Mouse (Mus musculus) MN1 (cell line): ENCODE measurements around the gene Cd300e.
"Not testable (repeated sequence)": the region's sequence is repeated elsewhere in the genome, so short reads cannot be mapped to it uniquely, and the experiment has no call there.

ENCODE experiments used
- DNase-seq: peaks from one replicate; pipeline ENCODE4 v3.0.0-alpha.2; 2016; ENCODE audit warnings: low spot score

Gene Cd300e

DNA sequence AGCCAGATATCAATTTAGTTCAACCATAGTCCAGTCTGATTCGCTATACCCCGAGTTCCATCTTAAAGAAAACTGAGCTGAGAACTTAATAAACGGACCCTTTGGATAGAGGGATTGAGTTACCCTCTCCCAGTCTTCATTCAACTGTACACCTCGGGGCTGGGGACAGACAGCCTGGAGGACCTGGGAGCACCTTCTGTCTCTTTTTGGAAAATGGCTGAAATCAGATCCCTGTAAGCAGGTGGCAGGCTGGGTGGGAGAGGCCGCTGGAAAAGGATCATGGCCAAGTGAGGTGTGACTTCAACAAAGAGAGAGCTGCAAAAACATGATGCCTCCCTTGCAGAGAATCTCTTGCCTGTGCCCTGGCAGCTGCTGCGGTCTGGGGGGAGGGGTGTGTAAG, 20.2 kb upstream of the Cd300e start:
- no peak for DNase-seq

DNA sequence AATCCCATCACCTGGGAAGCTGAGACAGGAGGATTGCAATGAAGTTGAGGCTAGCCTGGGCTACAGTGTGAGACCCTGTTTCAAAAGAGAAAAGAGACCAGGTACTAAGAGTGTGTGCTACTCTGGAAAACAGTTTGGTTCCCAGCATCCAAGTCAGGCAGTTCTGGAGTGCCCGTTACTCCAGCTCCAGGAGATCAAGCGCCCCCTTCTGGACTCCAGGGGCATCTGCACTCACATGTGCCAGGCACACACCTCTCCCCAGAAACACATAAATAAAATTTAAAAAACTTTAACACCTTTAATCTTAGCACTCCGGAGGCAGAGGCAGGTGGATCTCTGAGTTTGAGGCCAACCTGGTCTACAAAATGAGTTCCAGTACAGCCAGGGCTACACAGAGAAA, 19.4 kb upstream of the Cd300e start:
- DNase-seq = no peak

- DNase-seq = peak; percentile 23
Observed at GRCm38 (mm10) chr11:115080886-115081285, 18.9 kb upstream of the Cd300e start.

DNA sequence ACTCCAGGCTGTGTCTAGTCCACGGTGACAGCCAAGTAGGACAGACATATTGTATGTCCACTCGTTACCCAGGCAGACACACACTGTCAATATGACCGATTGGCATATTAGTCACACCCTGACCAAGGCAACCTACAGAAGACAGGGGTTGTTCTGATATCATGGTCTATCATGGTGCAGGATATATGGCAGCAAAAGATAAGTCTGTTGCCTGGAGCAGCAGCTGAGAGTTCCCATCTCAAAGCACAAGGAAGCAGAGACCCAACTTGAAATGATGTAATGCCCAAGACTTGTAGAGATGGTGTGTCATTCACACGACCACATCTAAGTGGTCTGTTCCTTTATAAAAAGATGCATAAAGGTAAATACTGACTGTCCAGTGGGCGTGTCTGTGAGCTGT, 16.7 kb upstream of the Cd300e start:
- DNase-seq = no peak

DNA sequence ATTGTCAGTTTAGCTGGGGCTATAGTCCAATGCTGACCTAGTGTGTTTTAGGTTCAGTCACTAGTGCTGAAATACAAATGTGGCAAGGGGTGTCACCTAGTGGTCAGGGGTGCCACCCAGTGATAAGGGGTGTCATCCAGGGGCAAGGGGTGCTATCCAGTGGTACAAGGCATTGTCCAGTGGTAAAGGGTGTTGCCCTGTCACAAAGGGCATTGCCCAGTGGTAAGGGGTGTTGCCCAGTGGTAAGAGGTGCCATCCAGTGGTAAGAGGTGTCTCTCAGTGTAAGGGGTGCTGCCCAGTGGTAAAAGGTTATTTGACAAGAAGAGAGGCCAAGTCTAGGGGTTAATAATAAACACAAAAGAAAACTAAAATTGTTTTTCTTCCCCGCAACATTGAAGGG, 15.5 kb upstream of the Cd300e start:
- DNase-seq = no peak

GRCm38 (mm10) chr11:115075859-115076258, 13.9 kb upstream of the Cd300e start:
- no peak for DNase-seq

DNA sequence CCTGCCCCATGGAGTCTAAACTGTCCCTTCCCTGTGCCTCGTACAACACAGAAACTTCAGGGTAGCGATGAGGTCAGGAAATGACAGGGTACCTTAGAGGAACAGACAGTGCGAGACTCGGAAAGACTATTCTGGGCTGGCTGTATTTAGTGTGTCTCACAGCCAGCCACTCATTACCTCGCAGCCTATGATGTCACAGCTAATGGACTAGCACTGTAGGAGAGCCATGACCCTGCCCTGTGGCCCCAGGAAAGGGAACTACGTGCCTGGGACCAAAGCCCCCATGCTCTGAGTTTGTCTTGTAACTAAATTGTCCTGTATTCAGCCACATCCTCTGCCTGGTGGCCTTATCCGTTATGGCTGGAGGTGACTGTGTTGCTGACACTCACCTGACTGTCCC, 13.4 kb upstream of the Cd300e start:
- DNase-seq = no peak

GRCm38 (mm10) chr11:115073002-115073401, 11.0 kb upstream of the Cd300e start:
- no peak for DNase-seq

GRCm38 (mm10) chr11:115071631-115072294, 9.8 kb upstream of the Cd300e start:
- DNase-seq = peak; percentile 67

GRCm38 (mm10) chr11:115071015-115071551, 9.1 kb upstream of the Cd300e start:
- peak; percentile 27 for DNase-seq

DNA sequence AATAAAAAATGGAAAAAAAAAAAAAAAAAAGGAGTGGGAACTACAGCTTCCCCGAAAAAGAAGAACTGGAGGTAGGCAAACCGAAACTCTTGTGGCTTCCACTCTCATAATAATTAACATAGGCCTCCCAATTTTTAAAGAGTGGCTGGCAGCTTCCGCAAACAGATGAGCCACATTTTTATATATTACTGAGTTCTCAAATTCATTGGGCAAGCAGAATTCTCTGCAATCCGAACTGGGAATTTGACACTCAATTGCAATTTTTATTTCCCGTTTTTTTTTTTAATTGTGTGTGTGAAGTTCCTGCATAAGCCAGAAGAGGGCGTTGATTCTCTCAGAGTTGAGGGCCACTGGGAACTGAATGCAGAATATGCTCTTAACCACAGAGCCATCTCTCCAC, 4.8 kb upstream of the Cd300e start:
- DNase-seq = no peak

- no peak for DNase-seq
Observed at GRCm38 (mm10) chr11:115059797-115060196, 2.2 kb downstream of the Cd300e start.

- no peak for DNase-seq
Observed at GRCm38 (mm10) chr11:115058701-115059100, 3.3 kb downstream of the Cd300e start.

GRCm38 (mm10) chr11:115054537-115054936, 7.4 kb downstream of the Cd300e start:
- no peak for DNase-seq

- DNase-seq = no peak
Observed at GRCm38 (mm10) chr11:115052991-115053390, 9.0 kb downstream of the Cd300e start.

- DNase-seq = no peak
Observed at GRCm38 (mm10) chr11:115052206-115052605, 9.8 kb downstream of the Cd300e start.

- DNase-seq = no peak
Observed at GRCm38 (mm10) chr11:115049282-115049895, 12.6 kb downstream of the Cd300e start.

DNA sequence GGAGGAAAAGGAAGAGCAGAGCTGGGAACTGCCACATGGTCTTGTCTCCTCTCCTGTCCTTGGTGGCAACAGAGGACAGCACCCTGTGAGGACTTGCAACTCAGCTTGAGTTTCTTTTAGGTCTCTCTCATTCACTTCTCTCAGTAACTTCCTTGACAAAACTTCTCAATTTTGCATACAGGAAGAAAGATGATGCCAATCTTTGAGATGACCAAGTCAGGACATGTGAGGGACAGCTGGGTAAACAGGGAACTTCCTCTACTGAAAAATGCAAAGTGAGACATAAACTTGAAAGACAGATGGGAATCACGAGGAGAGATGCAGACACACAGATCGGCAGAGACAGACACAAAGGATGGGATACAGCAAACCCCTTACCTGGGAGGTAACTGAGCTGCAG, 13.7 kb downstream of the Cd300e start, which contains the start of gene Cd300ld3:
TSS of gene Cd300ld3 (minus strand) at position 151 of the 400 bp plus-strand sequence.
- DNase-seq = no peak

DNA sequence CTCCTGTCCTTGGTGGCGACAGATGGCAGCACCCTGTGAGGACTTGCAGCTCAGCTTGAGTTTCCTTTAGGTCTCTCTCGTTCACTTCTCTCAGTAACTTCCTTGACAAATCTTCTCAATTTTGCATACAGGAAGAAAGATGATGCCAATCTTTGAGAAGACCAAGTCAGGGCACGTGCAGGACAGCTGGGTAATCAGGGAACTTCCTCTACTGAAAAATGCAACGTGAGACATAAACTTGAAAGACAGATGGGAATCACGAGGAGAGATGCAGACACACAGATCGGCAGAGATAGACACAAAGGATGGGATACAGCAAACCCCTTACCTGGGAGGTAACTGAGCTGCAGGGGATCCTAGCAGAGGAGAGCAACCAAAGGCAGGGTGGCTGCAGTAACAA, 24.3 kb downstream of the Cd300e start, which contains the start of gene Cd300ld5:
TSS of gene Cd300ld5 (minus strand) at position 101 of the 400 bp plus-strand sequence.
- not testable (repeated sequence) for DNase-seq

DNA sequence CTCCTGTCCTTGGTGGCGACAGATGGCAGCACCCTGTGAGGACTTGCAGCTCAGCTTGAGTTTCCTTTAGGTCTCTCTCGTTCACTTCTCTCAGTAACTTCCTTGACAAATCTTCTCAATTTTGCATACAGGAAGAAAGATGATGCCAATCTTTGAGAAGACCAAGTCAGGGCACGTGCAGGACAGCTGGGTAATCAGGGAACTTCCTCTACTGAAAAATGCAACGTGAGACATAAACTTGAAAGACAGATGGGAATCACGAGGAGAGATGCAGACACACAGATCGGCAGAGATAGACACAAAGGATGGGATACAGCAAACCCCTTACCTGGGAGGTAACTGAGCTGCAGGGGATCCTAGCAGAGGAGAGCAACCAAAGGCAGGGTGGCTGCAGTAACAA, 35.1 kb downstream of the Cd300e start, which contains the start of gene Cd300ld4:
TSS of gene Cd300ld4 (minus strand) at position 101 of the 400 bp plus-strand sequence.
- DNase-seq = not testable (repeated sequence)

DNA sequence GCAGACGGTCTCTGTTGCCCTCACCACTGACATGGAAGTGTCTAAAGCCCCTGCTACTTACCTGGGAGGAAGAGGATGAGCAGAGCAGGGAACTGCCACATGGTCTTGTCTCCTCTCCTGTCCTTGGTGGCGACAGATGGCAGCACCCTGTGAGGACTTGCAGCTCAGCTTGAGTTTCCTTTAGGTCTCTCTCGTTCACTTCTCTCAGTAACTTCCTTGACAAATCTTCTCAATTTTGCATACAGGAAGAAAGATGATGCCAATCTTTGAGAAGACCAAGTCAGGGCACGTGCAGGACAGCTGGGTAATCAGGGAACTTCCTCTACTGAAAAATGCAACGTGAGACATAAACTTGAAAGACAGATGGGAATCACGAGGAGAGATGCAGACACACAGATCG, 45.9 kb downstream of the Cd300e start, which contains the start of gene Cd300ld2:
TSS of gene Cd300ld2 (minus strand) at position 101 of the 400 bp plus-strand sequence.
- not testable (repeated sequence) for DNase-seq

DNA sequence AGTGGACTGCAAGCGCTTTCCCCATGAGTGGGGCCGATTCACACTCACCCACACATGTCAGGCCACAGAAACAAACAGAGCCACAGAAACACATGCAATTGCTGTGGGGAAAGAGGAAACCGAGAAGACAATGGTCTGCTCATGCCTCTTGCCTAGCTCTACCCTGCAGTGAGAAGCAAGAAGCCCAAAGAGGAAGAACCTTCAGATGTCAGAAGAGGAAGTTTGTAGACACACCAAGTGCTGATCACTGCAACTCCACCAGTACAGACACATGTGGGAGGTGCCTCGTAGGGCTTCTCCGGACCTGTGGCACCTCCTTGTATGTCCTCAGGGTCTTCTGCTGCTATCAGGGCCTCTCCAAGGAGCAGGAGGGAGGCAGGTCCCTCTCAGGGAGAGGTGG, 57.9 kb downstream of the Cd300e start:
- no peak for DNase-seq
